Mouse (Mus musculus): ENCODE measurements around the gene Chst1. TPM values are rescaled to one million over a fixed set of nuclear protein-coding genes. Genes with fewer than 3 reads are reported as not detected.

Gene Chst1
- polyA plus RNA-seq, 1 experiment: 10.9 TPM

- WGBS: 86% methylated on average over 2 of the region's 2 CpGs
- no peak overlapping the region for H3K4me3 ChIP-seq (ENCODE audit: insufficient read depth, low read depth, low read length)
Observed at GRCm38 (mm10) chr2:92657189-92657588, 57.7 kb downstream of the Chst1 start.

DNA sequence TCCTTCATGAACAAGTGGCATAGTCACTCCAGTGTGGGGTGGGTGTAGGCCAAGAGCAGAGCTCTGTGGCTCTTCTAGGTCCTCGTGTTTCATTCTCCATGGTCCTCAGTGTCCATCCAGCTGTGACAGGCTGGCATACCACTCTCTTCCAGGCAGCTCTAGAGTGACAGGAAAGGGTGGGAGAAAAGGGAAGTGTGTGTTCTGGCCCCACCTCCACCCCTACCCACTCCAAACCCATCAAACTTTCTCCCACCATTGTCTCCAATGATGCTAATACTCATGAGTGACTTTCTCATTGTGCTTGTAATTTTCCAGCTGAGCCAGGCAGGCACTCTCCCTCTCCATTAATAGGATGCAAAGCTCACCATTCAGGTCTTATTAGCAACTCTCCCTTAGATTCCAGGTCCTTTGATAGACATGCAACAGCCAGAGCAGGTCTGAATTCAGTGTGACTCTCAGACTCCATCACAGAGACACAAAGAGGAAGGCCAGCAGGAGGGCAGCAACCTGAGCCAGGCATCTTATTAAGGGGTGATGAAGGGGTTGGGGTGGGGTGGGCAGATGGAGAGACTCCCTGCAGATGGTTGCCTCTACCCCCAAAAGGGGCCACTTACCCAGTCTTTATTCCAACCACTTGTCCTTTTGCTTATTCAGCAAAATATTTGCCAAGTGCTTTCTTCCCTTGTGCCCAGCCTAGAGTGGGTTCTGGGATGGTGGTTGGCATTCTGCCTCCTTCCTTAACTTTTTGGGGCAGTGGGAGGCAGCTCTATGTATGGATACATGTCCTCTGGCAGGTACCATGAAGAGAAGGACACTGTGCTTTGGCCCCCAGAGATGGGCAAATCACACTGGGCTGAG, 59.0 kb downstream of the Chst1 start:
- Histone ChIP-seq H3K4me1 (ENCODE audit: control insufficient read depth, insufficient read depth, low read length) (no peaks in the 10 kb centered on the region), H3K36me3 (ENCODE audit: control insufficient read depth, insufficient read depth, low read length) (no peaks in the 10 kb centered on the region), H3K4me3 (ENCODE audit: insufficient read depth, low read depth, low read length) (no peak overlapping the region), H3K27ac (ENCODE audit: insufficient read depth, low read depth, low read length) (no peak overlapping the region), H3K27me3 (replicated peaks; ENCODE audit: control insufficient read depth, insufficient read depth, low read length) (no peaks in the 10 kb centered on the region)
- 29% methylated on average over 1 of the region's 1 CpGs for WGBS
- no peak for DNase-seq
- TF ChIP-seq CTCF (conservative IDR thresholded peaks at IDR 0.05; ENCODE audit: insufficient read depth, insufficient read length, low read depth, low read length) (no peak), POLR2A (IDR thresholded peaks at IDR 0.05; ENCODE audit: low read depth, low read length) (no peak)

More at GRCm38 (mm10) chr2:92657189-92657588, 57.7 kb downstream of the Chst1 start:
- no peak for DNase-seq
- H3K27ac ChIP-seq (ENCODE audit: insufficient read depth, low read depth, low read length): no peak overlapping the region
- H3K4me1 ChIP-seq (ENCODE audit: control insufficient read depth, insufficient read depth, low read length): no peaks in the 10 kb centered on the region
- H3K27me3 ChIP-seq (replicated peaks; ENCODE audit: control insufficient read depth, insufficient read depth, low read length): no peaks in the 10 kb centered on the region
- TF ChIP-seq CTCF (conservative IDR thresholded peaks at IDR 0.05; ENCODE audit: insufficient read depth, insufficient read length, low read depth, low read length) (no peak), POLR2A (IDR thresholded peaks at IDR 0.05; ENCODE audit: low read depth, low read length) (no peak)
- H3K36me3 ChIP-seq (ENCODE audit: control insufficient read depth, insufficient read depth, low read length): no peaks in the 10 kb centered on the region

GRCm38 (mm10) chr2:92659491-92660035, 60.1 kb downstream of the Chst1 start:
- no peak overlapping the region for H3K4me3 ChIP-seq (ENCODE audit: insufficient read depth, low read depth, low read length)
- TF ChIP-seq POLR2A (IDR thresholded peaks at IDR 0.05; ENCODE audit: low read depth, low read length) (no peak), CTCF (conservative IDR thresholded peaks at IDR 0.05; ENCODE audit: insufficient read depth, insufficient read length, low read depth, low read length) (no peak)
- no peaks in the 10 kb centered on the region for H3K4me1 ChIP-seq (ENCODE audit: control insufficient read depth, insufficient read depth, low read length)
- 39% methylated on average over 7 of the region's 7 CpGs for WGBS
- H3K27me3 ChIP-seq (replicated peaks; ENCODE audit: control insufficient read depth, insufficient read depth, low read length): no peaks in the 10 kb centered on the region
- no peaks in the 10 kb centered on the region for H3K36me3 ChIP-seq (ENCODE audit: control insufficient read depth, insufficient read depth, low read length)
- no peak overlapping the region for H3K27ac ChIP-seq (ENCODE audit: insufficient read depth, low read depth, low read length)
- peak; percentile 75 for DNase-seq

- no peak overlapping the region for H3K4me3 ChIP-seq (ENCODE audit: insufficient read depth, low read depth, low read length)
- no peak overlapping the region for H3K27ac ChIP-seq (ENCODE audit: insufficient read depth, low read depth, low read length)
- DNase-seq: no peak
- 84% methylated on average over 6 of the region's 6 CpGs for WGBS
- H3K36me3 ChIP-seq (ENCODE audit: control insufficient read depth, insufficient read depth, low read length): no peaks in the 10 kb centered on the region
- H3K27me3 ChIP-seq (replicated peaks; ENCODE audit: control insufficient read depth, insufficient read depth, low read length): no peaks in the 10 kb centered on the region
- H3K4me1 ChIP-seq (ENCODE audit: control insufficient read depth, insufficient read depth, low read length): no peaks in the 10 kb centered on the region
- no peak for TF ChIP-seq POLR2A (IDR thresholded peaks at IDR 0.05; ENCODE audit: low read depth, low read length)
- TF ChIP-seq CTCF (conservative IDR thresholded peaks at IDR 0.05; ENCODE audit: insufficient read depth, insufficient read length, low read depth, low read length): no peak
Observed at GRCm38 (mm10) chr2:92662534-92663068, 63.1 kb downstream of the Chst1 start.

Other genes with a start within 250 kb of the Chst1 start
- gene Pex16, start 225.0 kb upstream of the Chst1 start, polyA plus RNA-seq (2012; rRNA removed): 81.9 and 92.5 TPM in 2 replicates
- gene Large2, start 224.8 kb upstream of the Chst1 start, polyA plus RNA-seq (2012; rRNA removed): 54.1 and 70.7 TPM in 2 replicates
- gene 1700029I15Rik, start 217.2 kb upstream of the Chst1 start, polyA plus RNA-seq (2012; rRNA removed): 4.3 and 5.3 TPM in 2 replicates
- gene Mapk8ip1, start 198.4 kb upstream of the Chst1 start, polyA plus RNA-seq (2012; rRNA removed): 41.5 and 49.3 TPM in 2 replicates
- 13.5 and 15.3 TPM in 2 replicates for gene Cry2, start 165.7 kb upstream of the Chst1 start, polyA plus RNA-seq (2012; rRNA removed)
- gene Slc35c1, start 139.2 kb upstream of the Chst1 start, polyA plus RNA-seq (2012; rRNA removed): 29.6 and 35.4 TPM in 2 replicates

All from kidney, adult 2 months (tissue).